Mouse (Mus musculus) c-Kit-positive CD71-positive TER-119-positive erythroid progenitor cells, embryonic 14.5 days (primary cell): Measurements from ENCODE around the gene Gm5741.
A peak's percentile ranks its signal among the peaks of the same experiment; 100 is the strongest.

Experiments
- DNase-seq: peaks from one replicate; pipeline ENCODE4 v3.0.0-alpha.2; 2013; ENCODE audit warnings: low spot score

Gm5741 gene

DNA sequence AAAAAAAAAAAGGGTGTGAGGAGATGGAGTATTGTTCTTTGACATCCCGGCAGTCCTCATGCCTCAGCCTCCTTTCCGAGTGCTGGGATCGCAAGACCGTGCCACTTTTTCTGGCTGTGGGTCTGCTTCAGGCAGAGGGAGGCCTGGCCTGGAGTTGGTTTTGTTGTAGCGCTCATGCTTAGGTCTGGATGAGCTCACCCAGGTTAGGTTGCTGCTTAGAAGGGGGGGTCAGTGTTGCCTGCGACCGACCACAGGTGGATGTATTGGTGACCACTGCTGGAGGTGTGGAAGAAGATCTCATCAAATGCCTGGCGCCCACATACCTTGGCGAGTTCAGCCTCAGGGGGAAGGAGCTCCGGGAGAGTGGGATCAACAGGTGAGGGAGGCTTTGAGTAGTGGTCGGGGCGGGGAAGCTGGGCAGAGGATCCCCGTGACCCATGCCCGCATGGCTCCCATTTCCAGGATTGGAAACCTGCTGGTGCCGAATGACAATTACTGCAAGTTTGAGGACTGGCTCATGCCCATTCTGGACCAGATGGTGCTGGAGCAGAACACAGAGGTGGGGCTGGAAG lies 5.3 kb upstream of the Gm5741 start:
- no peak for DNase-seq

DNA sequence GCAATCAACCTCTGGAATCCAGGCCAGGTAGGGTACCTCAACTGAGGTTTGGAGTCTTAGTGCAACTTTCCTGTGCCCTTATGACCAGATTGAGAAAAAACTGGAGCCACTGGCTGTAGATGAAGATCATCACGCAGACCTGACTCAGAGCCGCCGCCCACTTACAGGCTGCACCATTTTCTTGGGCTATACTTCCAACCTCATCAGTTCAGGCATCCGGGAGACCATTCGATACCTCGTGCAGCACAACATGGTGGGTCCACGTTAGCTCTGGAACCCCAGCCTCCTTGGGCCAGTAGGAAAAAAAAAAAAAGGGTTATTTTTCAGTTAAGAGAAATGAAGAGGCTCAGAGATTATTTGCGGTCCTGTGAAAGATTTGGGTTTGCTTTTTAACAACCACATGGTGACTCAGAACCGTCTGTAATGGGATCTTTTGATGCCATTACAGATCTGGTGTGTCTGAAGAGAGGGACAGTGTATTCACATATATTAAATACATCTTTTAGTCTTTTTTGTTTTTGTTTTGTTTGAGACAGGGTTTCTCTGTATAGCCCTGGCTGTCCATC lies 4.7 kb upstream of the Gm5741 start:
- DNase-seq = no peak

DNA sequence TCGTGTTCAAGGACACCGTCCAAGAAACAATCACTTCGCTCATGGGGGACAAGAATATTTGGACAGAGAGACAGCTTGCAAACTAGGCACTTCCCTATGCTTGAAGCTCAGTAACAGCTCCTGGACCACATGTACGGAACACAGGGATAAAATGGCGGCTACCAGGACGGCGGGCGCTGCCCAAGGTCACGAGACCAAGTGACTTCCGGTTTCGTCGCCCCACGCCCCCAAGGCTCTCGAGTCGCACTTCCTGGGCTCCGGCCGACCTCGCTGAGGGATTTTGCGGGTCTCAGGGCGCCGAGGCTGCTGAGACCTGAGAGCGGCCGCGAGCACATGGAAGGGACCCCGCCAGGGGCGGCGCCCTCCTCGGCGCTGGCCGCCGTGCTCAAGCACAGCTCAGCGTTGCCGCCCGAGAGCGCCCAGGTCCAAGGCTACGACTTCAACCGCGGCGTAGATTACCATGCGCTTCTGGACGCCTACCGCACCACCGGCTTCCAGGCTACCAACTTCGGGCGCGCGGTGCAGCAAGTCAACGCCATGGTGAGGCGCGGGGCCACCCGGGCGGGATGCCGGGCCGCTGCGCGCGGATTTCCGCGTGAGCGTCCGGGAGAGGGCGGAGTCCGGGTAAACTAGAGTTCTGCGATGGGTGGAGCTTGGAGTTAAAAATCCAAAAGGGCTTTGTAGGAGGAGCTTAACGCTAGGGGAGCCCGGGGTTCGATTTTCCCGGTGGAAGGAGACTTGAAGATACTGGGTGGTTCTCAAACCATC lies 3.9 kb upstream of the Gm5741 start, which contains the start of gene Dhps:
Gene Dhps (plus strand): TSS at position 244 of the 768 bp plus-strand sequence.
- peak; percentile 83 for DNase-seq

DNA sequence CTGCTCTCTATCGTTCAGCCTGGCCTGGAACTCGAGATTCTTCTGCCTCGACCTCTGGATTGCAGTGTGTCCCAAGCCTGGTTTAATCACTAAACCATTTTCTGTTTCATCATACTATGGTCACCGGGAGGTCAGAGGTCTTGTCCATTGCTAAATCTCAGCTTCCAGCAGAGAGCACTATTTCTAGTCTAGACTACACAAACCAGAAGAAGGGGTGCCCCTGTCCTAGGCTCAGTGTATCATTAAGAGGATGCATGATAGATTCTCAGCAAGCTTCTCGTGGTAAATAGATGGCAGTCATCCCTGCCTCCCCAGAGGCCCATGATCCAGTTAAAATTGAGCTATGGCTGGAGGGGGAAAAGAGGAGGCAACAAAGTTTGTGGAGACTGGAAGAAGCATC lies 3.3 kb upstream of the Gm5741 start:
- DNase-seq = no peak

DNA sequence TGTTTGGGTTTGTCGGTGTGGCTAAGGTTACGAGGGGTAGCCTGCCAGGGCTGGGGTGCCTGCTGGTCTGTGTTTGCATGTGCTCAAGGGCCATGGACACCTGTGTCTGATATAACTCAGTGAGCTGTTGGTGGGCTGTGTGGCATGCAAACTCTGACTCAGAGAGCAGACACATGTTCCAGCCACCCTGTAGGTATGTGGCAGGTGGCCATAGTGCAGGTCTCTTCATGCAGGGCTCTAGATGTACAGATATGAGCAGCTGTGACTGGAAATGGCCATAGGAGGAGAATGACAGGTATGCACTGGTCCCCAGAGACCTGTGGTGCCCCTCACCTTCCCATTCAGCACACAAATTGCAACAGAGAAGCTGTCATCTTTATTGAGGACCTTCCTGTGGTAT lies 627 bp downstream of the Gm5741 start:
- no peak for DNase-seq

DNA sequence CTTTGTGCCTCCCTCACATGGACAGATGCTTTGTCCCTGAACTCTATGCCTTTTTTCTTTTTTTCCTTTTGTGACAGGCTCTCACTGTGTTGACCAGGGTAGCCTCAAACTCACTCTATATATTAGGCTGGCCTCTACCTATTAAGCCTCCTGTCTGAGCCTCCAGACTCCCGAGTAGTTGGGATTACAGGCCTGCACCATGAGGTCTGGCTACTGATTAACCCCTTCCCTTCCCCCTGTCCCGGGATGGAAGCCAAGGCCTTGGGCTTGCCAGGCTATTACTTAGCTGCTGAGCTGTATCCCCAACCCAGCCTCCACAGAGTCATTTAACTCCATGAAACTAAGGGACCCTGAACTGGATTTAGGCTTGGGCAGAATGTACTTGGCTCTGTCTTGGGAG lies 2.6 kb downstream of the Gm5741 start:
- DNase-seq = no peak

DNA sequence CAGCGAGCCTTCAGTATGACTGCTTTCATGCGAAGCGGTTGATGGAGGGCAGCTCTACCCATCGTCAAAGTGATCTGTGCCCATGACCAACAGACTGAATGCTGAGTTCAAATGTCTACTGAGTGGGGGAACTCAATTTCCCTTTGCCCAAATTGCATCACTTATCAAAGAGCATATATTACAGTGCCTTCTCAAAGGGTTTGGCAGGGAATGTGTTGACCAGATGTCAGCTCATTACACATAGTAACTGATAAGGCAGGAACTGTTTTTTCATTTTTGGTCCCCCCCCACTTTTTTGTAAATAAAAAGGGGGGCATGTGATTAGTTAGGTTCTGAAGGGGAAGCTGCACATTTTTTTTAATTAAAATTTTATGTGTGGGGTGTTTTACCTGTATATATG lies 5.2 kb downstream of the Gm5741 start:
- no peak for DNase-seq

DNA sequence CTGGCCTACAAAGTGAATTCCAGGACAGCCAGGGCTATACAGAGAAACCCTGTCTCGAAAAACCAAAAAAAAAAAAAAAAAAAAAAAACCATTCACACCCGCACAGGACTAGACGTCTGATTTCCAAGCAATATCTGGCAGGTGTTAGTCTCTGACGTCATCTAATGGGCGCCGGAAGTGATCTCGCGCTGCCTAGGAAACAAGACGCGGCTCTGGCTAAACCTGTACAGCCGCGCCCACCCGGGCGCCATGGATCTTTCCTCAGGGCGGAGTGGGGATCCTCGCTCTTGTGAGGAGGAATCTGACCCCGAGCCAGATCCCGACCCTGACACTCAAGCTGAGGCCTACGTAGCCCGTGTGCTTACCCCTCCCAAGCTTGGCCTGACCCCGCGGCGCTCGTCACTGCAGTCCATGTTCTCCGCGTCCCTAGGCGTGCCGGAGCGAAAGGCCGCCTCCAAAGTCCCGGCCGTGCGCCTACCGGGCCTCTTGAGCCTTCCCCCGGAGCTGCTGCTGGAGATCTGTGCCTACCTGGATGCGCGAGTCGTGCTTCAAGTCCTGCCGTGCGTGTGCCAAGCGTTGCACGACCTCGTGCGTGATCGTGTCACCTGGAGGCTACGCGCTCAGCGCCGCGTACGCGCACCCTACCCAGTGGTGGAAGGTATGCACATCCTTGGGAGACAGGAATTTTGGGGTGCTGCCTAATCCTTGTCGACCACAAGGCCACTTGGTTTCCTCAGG lies 7.7 kb downstream of the Gm5741 start, which contains the start of gene Fbxw9:
Gene Fbxw9 (plus strand): TSS at position 177 of the 738 bp plus-strand sequence.
- peak; percentile 90 for DNase-seq

DNA sequence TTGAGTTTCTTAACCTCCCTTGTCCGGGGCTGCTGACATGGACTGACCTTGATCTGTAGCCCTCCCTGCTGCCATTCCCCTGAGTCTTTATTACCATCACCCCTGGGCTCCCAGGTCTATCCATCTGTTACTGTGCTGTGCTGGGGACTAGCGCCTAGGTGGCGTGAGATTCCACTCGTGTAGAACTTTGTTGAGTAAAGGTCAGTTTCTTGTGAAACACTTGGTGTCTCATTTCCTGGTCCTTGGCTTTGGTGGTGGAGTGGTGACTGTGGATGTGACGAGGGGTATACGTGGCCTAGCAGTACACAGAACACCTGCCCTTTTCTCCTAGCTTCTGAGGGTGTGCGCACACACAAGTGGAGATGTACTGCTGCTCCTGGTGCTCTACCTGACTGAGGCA lies 10.4 kb downstream of the Gm5741 start:
- no peak for DNase-seq

DNA sequence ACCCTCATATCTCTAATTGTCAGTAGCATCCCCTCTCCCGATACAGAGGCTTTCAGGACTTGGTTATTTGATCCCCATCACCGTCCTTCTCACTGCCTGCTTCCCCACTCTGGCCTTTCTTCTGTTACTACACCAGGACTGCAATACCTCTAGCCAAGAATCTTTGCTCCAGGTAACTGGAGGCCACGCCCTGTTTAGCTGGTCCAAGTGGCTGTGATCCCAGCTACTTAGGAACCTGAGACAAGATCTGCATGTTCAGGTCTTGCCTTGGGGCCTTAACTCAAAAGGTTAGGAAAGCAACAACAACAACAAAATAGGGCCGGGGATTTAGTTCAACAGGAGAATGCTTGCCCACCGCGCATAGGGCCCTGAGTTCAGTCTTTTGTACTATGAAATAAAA lies 24.2 kb downstream of the Gm5741 start:
- DNase-seq = no peak

DNA sequence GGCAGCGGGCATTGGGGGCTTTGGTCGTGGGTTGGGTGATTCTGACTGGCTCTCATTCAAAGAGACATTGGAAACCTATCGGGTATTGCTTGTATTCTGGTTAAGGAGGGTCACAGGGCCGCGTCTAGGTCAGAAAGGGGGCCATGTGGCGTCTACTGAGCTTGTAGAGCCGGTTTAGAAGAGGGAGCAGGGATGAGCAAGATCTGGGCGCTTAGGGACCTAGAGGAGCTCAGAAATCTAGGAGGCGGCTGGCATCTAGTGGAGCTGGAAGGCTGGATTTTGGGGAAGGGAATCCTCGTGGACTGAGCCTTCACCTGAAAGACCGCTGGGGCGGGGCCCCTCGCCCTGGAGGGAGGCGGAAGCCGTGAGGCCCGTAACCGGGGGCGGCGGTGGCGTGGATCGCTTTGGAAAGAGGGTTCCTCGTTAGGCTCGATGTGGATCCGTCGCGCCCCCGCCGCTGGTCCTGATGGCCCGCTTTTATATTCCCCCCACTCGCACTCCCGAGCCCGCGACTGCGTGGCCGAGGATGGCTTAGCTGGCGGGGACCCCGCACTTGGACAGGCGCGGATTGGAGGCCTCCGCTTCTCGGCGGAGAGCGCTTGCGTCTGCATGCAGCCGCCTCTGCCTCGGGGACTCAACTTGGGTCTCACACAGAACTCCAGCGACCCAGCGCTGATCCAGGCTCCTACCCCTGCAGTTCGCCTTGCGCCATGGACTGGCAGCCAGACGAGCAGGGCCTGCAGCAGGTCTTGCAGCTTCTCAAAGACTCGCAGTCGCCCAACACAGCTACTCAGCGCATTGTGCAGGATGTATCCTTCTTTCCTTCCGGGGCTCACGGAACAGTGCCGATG lies 29.9 kb downstream of the Gm5741 start:
- peak; percentile 64 for DNase-seq

DNA sequence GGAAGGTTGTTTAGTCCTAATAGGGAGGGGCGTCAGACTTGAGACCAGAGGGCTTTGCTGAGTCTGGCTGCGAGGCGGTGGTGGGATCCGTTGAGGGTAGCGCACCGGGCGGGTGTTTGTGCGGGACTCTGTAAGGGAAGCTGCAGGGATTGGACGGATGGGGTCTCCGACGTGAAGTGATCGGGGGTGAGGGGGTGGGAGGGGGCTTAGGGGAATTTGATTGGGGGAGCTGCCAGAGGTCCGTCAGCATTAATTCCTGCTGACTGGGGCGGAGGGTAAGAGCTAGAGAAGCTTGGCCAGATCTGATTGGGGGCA lies 30.5 kb downstream of the Gm5741 start:
- DNase-seq = no peak

DNA sequence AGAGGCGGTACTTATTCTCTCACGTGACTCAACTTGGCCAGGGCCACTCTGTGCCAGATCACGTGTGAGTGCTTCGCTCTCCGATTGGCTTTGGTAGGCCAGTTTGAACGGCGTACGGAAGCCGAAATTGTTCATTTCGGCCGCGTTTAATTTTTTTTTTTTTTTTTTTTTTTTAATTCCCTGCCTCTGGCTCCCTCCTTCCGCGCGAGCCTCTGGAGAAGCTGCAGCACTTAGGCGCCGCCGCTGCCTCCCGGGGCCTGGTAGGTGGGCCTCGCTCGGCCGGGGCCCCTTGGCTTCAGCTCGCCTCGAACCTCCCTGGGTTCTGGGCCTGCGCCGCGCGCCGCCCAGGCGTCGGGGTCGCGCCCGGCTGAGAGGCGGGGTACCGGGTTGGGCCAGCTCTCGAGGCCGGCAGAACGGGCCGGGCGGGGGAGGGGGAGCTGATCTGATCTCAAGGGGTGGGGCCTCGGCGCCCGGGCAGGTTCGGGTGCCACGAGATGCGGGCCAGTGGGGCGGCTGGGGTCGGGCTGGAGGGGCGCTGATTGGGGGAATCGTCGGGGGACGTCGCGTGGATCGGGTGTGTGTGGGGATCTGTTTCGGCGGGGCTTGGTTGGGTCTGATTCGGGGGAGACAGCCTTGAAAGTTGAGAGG lies 30.9 kb downstream of the Gm5741 start, which contains the start of gene Tnpo2:
Gene Tnpo2 (plus strand): TSS at position 198 of the 648 bp plus-strand sequence.
- peak; percentile 95 for DNase-seq

DNA sequence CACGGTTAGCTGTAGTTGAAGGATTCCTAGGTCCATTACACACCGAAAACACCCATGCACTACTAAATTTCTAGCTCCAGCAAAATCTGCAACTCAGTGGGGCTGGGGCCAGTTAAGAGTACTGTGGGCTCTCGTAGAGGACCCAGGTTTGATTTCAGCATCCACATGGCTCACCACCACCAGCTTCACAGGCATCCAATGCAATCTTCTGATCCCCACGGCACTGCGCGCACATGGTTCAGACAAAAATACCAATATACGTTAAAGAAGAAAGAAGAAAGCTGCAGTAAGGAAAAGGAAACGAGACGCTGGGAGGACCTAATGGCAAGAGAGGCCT lies 31.4 kb downstream of the Gm5741 start:
- DNase-seq = no peak

DNA sequence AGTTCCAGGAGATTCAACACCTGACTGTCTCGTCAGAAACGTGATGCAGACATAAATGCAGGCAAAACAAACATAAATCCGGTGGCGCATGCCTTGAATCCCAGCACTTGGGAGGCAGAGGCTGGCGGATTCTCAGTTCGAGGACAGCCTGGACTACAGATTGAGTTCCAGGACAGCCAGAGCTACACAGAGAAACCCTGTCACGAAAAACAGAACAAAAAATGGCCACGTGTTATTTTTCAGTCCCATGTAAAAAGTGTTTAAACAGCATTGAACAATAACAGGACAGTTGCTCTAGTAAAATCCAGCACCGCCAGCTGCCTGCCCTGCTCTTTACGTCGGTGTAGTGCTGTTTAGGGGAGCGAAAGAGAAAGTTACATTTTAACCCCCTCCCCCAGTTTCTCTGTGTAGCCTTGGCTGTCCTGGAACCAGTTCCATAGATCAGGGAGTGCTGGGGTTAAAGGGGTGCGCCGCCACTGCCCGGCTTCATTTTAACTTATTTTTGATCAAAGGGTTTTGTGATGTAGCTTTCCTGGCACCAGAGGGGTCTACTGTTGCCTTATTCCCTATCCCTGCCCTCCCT lies 32.0 kb downstream of the Gm5741 start:
- peak; percentile 40 for DNase-seq

DNA sequence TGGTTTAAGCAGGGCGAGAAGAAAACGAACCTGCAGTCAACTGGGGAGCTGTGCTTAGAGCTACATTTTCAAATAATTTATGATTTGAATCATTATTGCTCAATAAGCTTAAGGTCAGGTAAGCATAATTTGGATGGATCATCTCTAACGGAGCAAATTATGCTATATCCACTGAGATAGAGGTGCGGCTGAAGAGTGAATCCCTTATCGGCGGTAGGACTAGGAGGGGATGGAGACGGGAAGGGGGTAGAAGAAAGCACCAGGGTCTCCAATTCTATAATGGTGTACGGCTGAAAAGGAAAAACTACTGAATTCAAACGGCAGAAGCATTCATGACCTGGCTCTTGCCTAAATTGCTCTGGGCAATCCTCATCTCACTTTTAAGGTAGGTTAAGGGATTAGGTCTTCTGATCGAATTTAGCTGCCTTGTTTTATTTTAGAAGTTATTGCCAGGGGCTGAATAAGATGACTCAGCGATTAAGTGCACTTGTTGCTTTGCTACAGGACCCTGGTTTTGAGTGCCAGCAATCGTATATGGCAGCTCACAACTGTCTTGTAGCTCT lies 32.5 kb downstream of the Gm5741 start:
- DNase-seq = peak; percentile 27

DNA sequence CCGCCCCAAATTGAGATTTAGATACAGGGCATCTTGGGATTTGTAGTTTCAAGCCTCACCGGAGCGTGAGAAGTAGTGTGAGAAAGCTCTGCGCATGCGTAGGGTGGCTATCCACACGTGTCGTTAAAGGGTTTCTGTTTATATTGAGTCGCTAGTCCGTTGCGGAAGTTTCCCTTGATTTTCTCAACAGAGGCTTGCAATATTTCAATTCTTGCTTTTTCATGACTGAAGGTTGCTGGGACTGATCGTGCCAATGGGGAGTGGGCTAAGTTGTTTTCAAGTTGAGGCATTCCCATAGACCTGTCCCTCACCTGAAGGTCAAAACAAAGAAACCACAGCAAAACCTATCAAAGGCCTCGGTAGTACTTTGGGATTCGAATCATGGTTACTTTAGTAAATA lies 33.0 kb downstream of the Gm5741 start:
- peak; percentile 80 for DNase-seq

DNA sequence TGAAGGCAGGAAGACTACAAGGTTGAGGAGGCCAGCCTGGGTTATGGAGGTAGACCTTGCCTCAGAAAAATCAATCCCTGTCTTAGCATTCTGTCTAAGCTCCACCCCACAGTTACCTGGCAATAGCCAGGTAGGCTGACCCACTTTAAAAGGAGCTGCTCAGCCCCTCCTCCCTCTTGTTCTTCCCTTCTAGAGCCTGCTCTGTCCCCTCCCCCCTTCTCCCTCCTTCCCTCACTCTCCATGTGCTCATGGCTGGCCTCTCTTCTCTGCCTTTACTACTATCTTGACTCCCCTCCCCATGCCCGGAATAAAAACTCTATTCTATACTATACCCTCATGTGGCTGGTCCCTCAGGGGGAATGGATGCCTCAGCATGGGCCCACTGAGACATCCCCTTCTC lies 33.9 kb downstream of the Gm5741 start:
- DNase-seq = no peak

DNA sequence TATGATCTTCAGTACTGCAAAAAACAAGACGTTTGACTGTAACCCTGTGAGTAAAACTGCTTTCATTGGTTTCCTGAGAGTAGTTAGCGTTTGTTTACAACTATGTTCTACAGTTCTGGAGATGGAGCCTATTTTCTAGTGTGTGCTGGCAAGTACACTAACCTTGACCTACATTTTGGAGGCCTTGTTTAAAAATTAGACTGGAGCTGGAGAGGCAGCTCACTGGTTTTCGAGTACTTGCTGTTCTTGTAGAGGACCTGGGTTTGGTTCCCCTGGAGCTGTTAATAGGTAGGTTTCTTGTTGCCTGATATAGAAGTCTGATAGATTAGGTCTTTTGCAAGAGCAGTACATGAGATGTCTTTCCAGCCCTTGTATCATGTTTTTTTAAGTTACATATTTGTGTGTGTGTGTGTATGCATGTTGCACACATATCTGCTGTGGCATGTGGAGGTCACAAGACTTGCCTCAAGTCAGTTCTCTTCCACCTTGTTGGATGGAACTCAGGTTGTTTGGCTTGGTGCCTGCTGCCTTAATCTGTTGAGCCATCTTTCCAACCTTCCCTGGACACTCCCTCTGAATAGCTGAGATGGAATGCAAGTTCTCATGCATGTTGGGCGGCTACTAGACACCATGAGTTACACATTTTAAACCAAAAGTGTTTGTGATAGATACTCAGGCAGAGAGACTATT lies 35.0 kb downstream of the Gm5741 start:
- no peak for DNase-seq

DNA sequence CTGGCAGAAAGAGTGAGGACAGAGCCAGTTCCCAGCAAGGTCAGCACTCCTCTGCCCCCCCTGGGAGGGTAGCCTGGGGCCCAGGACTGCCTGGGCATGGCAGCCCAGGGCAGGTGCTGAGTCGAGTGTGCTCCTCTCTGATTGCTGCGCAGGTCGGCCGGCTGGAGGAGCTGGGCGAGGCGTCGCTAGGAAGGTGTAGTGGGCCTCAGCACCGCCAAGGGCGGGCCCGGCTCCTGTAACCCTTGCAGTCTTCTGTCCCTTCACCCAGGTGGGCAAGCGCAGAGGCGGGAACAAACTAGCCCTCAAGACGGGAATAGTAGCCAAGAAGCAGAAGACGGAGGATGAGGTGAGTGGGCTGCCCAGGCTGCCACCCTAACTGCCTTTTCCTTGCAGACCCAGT lies 38.5 kb downstream of the Gm5741 start:
- DNase-seq = no peak
